Mouse (Mus musculus) midbrain, embryonic 12.5 days (tissue): Measurements from ENCODE around the gene Tiprl. TPM values are rescaled to one million over a fixed set of nuclear protein-coding genes. Genes with fewer than 3 reads are reported as not detected.

Experiments used
- ATAC-seq: fragments of 200-750 bp; cut with Nextera tagmentation; 2 replicates; pipeline ENCODE4 v1.8.0; 2017; ENCODE audit warnings: low read depth, moderate TSS enrichment, moderate library complexity; ENCODE audit not compliant: low FRiP score
- H3K27ac ChIP-seq: fragments of 300-500 bp; sonication (generic); replicated peaks from 2 replicates; pipeline ENCODE4 v1.5.1; 2016; ENCODE audit warnings: mild to moderate bottlenecking
- H3K27me3 ChIP-seq: fragments of 300-500 bp; sonication (generic); 2 replicates; pipeline ENCODE4 v1.6.1; 2016; ENCODE audit warnings: mild to moderate bottlenecking
- H3K36me3 ChIP-seq: fragments of 300-500 bp; sonication (generic); 2 replicates; pipeline ENCODE4 v1.6.1; 2016
- H3K4me1 ChIP-seq: fragments of 300-500 bp; sonication (generic); 2 replicates; pipeline ENCODE4 v1.6.1; 2016
- H3K4me2 ChIP-seq: fragments of 300-500 bp; sonication (generic); replicated peaks from 2 replicates; pipeline ENCODE4 v1.6.1; 2016; ENCODE audit warnings: mild to moderate bottlenecking, moderate library complexity
- H3K4me3 ChIP-seq: fragments of 300-500 bp; sonication (generic); 2 replicates; pipeline ENCODE4 v1.5.1; 2016; ENCODE audit warnings: mild to moderate bottlenecking
- H3K9ac ChIP-seq: fragments of 300-500 bp; sonication (generic); replicated peaks from 2 replicates; pipeline ENCODE4 v1.6.1; 2016; ENCODE audit warnings: mild to moderate bottlenecking, moderate library complexity
- H3K9me3 ChIP-seq: fragments of 300-500 bp; sonication (generic); 2 replicates; pipeline ENCODE4 v1.6.1; 2016; ENCODE audit warnings: mild to moderate bottlenecking
- WGBS: fragments of 180-500 bp; shearing (Covaris S2); methylation state at CpG from one replicate; pipeline ENCODE4 v1.1.7; 2016; 5-methylcytosine and 5-hydroxymethylcytosine counted together
- polyA plus RNA-seq: library from polyadenylated mRNA; unstranded; fragments of >200 nt; fragmentation: Nextera tagmentation; extraction: Ambion mirVana; gene quantifications from 2 replicates; pipeline ENCODE4 v1.2.1, GENCODE M21; 2016

Tiprl gene
- polyA plus RNA-seq = 101 and 118 TPM in 2 replicates

GRCm38 (mm10) chr1:165236321-165237298, at the start of gene Tiprl:
Gene Tiprl, minus strand, starts transcription at chr1:165236996.
- ATAC-seq = peak; percentile 99

GRCm38 (mm10) chr1:165284096-165284495, 47.3 kb upstream of the Tiprl start:
- Histone ChIP-seq H3K4me3 (no peak overlapping the region), H3K36me3 (no peaks in the 10 kb centered on the region; the same call in 1 of the 2 replicates), H3K27me3 (no peaks in the 10 kb centered on the region), H3K27ac (no peak overlapping the region), H3K9me3 (no peaks in the 10 kb centered on the region), H3K9ac (no peak overlapping the region), H3K4me1 (peaks cover 37% of the 10 kb centered on the region), H3K4me2 (peak overlapping the region; percentile 90)
- no peak for ATAC-seq
- 72% methylated on average over 7 of the region's 7 CpGs for WGBS

More at GRCm38 (mm10) chr1:165236321-165237298, at the start of gene Tiprl:
- Histone ChIP-seq H3K27me3 (no peaks in the 10 kb centered on the region), H3K27ac (peak within 1 kb of the TSS; percentile 95), H3K4me2 (peak within 1 kb of the TSS; percentile 77), H3K36me3 (no peaks in the 10 kb centered on the region), H3K9me3 (no peaks in the 10 kb centered on the region), H3K4me3 (peak within 1 kb of the TSS; percentile 92), H3K9ac (peak within 1 kb of the TSS; percentile 89), H3K4me1 (peaks cover 15% of the 10 kb centered on the region)
- WGBS = under 1% methylated on average over 76 of the region's 76 CpGs

- 7% methylated on average over 7 of the region's 7 CpGs for WGBS
- H3K9me3 ChIP-seq = no peaks in the 10 kb centered on the region
- H3K4me1 ChIP-seq = peaks cover 37% of the 10 kb centered on the region
- peak overlapping the region; percentile 86 for H3K4me3 ChIP-seq
- H3K27me3 ChIP-seq = no peaks in the 10 kb centered on the region
- H3K36me3 ChIP-seq = no peaks in the 10 kb centered on the region
- ATAC-seq = no peak
- H3K4me2 ChIP-seq = peak overlapping the region; percentile 90
- peak overlapping the region; percentile 90 for H3K9ac ChIP-seq
- peak overlapping the region; percentile 93; the same call in 1 of the 2 replicates for H3K27ac ChIP-seq
Measured at GRCm38 (mm10) chr1:165282967-165283345, 46.2 kb upstream of the Tiprl start.

GRCm38 (mm10) chr1:165282222-165282966, 45.6 kb upstream of the Tiprl start:
- Histone ChIP-seq H3K27ac (peak overlapping the region; percentile 93), H3K4me3 (peak overlapping the region; percentile 86), H3K27me3 (no peaks in the 10 kb centered on the region), H3K36me3 (no peaks in the 10 kb centered on the region), H3K4me1 (peaks cover 37% of the 10 kb centered on the region), H3K9me3 (no peaks in the 10 kb centered on the region), H3K9ac (peak overlapping the region; percentile 90), H3K4me2 (peak overlapping the region; percentile 90)
- 1% methylated on average over 33 of the region's 35 CpGs for WGBS
- peak; percentile 64 for ATAC-seq

GRCm38 (mm10) chr1:165281351-165282221, 44.8 kb upstream of the Tiprl start:
- ATAC-seq = peak; percentile 89
- Histone ChIP-seq H3K27ac (peak overlapping the region; percentile 93), H3K9me3 (no peaks in the 10 kb centered on the region), H3K4me2 (peak overlapping the region; percentile 90), H3K4me1 (peaks cover 37% of the 10 kb centered on the region), H3K27me3 (no peaks in the 10 kb centered on the region), H3K36me3 (no peaks in the 10 kb centered on the region), H3K9ac (peak overlapping the region; percentile 90), H3K4me3 (peak overlapping the region; percentile 86)
- 0% methylated on average over 50 of the region's 71 CpGs for WGBS

- peak overlapping the region; percentile 90 for H3K9ac ChIP-seq
- H3K27me3 ChIP-seq = no peaks in the 10 kb centered on the region
- no peak for ATAC-seq
- H3K4me2 ChIP-seq = peak overlapping the region; percentile 90
- peak overlapping the region; percentile 86 for H3K4me3 ChIP-seq
- no peaks in the 10 kb centered on the region for H3K36me3 ChIP-seq
- H3K4me1 ChIP-seq = peaks cover 37% of the 10 kb centered on the region
- H3K27ac ChIP-seq = peak overlapping the region; percentile 93; the same call in 1 of the 2 replicates
- WGBS = 46% methylated on average over 10 of the region's 10 CpGs
- no peaks in the 10 kb centered on the region for H3K9me3 ChIP-seq
Measured at GRCm38 (mm10) chr1:165280741-165281140, 43.9 kb upstream of the Tiprl start.

GRCm38 (mm10) chr1:165274946-165275345, 38.1 kb upstream of the Tiprl start:
- H3K4me3 ChIP-seq = no peak overlapping the region
- H3K27ac ChIP-seq = no peak overlapping the region
- no peak for ATAC-seq
- WGBS = 87% methylated on average over 6 of the region's 6 CpGs
- no peaks in the 10 kb centered on the region for H3K36me3 ChIP-seq
- no peak overlapping the region for H3K9ac ChIP-seq
- no peaks in the 10 kb centered on the region for H3K9me3 ChIP-seq
- peaks cover under 1% of the 10 kb centered on the region for H3K4me1 ChIP-seq
- H3K27me3 ChIP-seq = no peaks in the 10 kb centered on the region
- H3K4me2 ChIP-seq = no peak overlapping the region

GRCm38 (mm10) chr1:165252027-165252671, 15.4 kb upstream of the Tiprl start:
- no peaks in the 10 kb centered on the region for H3K36me3 ChIP-seq
- no peak for ATAC-seq
- WGBS = 51% methylated on average over 11 of the region's 11 CpGs
- no peak overlapping the region for H3K27ac ChIP-seq
- no peaks in the 10 kb centered on the region for H3K27me3 ChIP-seq
- no peaks in the 10 kb centered on the region for H3K4me1 ChIP-seq
- no peak overlapping the region for H3K4me3 ChIP-seq
- no peaks in the 10 kb centered on the region for H3K9me3 ChIP-seq
- no peak overlapping the region for H3K9ac ChIP-seq
- no peak overlapping the region for H3K4me2 ChIP-seq

GRCm38 (mm10) chr1:165250546-165250945, 13.8 kb upstream of the Tiprl start:
- Histone ChIP-seq H3K27ac (no peak overlapping the region), H3K4me3 (no peak overlapping the region), H3K4me2 (no peak overlapping the region), H3K36me3 (no peaks in the 10 kb centered on the region), H3K9me3 (no peaks in the 10 kb centered on the region), H3K4me1 (no peaks in the 10 kb centered on the region), H3K27me3 (no peaks in the 10 kb centered on the region), H3K9ac (no peak overlapping the region)
- WGBS = 91% methylated on average over 2 of the region's 2 CpGs
- no peak for ATAC-seq

- no peak for ATAC-seq
- Histone ChIP-seq H3K27me3 (no peaks in the 10 kb centered on the region), H3K4me1 (no peaks in the 10 kb centered on the region), H3K4me2 (no peak overlapping the region), H3K9ac (no peak overlapping the region), H3K9me3 (no peaks in the 10 kb centered on the region), H3K27ac (no peak overlapping the region), H3K4me3 (no peak overlapping the region), H3K36me3 (no peaks in the 10 kb centered on the region)
- 59% methylated on average over 4 of the region's 4 CpGs for WGBS
Measured at GRCm38 (mm10) chr1:165248842-165249241, 12.0 kb upstream of the Tiprl start.

GRCm38 (mm10) chr1:165247788-165248187, 11.0 kb upstream of the Tiprl start:
- Histone ChIP-seq H3K27ac (no peak overlapping the region), H3K27me3 (no peaks in the 10 kb centered on the region), H3K4me2 (no peak overlapping the region), H3K4me1 (no peaks in the 10 kb centered on the region), H3K36me3 (no peaks in the 10 kb centered on the region), H3K9me3 (no peaks in the 10 kb centered on the region), H3K4me3 (no peak overlapping the region), H3K9ac (no peak overlapping the region)
- 94% methylated on average over 3 of the region's 3 CpGs for WGBS
- ATAC-seq = no peak
